Mouse (Mus musculus): Measurements from ENCODE around the gene Gfod2. TPM values are rescaled to one million over a fixed set of nuclear protein-coding genes. Genes with fewer than 3 reads are reported as not detected.

The Gfod2 gene
- total RNA-seq (2021) = 1 to 10 TPM; 3.6 to 3.7 TPM
- long read RNA-seq, experiment 1, full-length matches to known transcripts = 7 of 9 reads
- long read RNA-seq, experiment 1, partial matches to known transcripts = 0 of 9 reads
- long read RNA-seq, experiment 1, other reads (novel, unspliced or antisense) = 2 of 9 reads
- long read RNA-seq, experiment 2, full-length matches to known transcripts = 2 of 4 reads
- long read RNA-seq, experiment 2, partial matches to known transcripts = 0 of 4 reads
- long read RNA-seq, experiment 2, other reads (novel, unspliced or antisense) = 2 of 4 reads

GRCm38 (mm10) chr8:105758277-105759108, at the start of gene Gfod2:
Gfod2 (minus strand) TSS chr8:105758664.
- intact Hi-C loops (cut with DNase I) = loop anchor here (5.0 kb wide), 1 partner anchor 46 kb away; no protein-coding TSS in a partner anchor
- peak; percentile 99 for DNase-seq

GRCm38 (mm10) chr8:105807766-105808165, 49.3 kb upstream of the Gfod2 start:
- no peak for DNase-seq
- intact Hi-C loops (cut with DNase I) = no loop called here

- intact Hi-C loops (cut with DNase I) = no loop called here
- DNase-seq = no peak
Observed at GRCm38 (mm10) chr8:105805964-105806363, 47.5 kb upstream of the Gfod2 start.

GRCm38 (mm10) chr8:105805346-105805745, 46.9 kb upstream of the Gfod2 start:
- intact Hi-C loops (cut with DNase I) = no loop called here
- no peak for DNase-seq

GRCm38 (mm10) chr8:105804797-105805196, 46.3 kb upstream of the Gfod2 start:
- no peak for DNase-seq
- intact Hi-C loops (cut with DNase I) = no loop called here

- DNase-seq = no peak
- intact Hi-C loops (cut with DNase I) = no loop called here
Observed at GRCm38 (mm10) chr8:105801153-105801904, 42.9 kb upstream of the Gfod2 start.

- intact Hi-C loops (cut with DNase I) = no loop called here
- DNase-seq = peak; percentile 80 to 86
Observed at GRCm38 (mm10) chr8:105799091-105799812, 40.8 kb upstream of the Gfod2 start.

- intact Hi-C loops (cut with DNase I) = no loop called here
- DNase-seq = no peak
Observed at GRCm38 (mm10) chr8:105798408-105798807, 39.9 kb upstream of the Gfod2 start.

GRCm38 (mm10) chr8:105795785-105796184, 37.3 kb upstream of the Gfod2 start:
- DNase-seq = no peak
- intact Hi-C loops (cut with DNase I) = no loop called here

- intact Hi-C loops (cut with DNase I) = no loop called here
- DNase-seq = no peak
Observed at GRCm38 (mm10) chr8:105794009-105794598, 35.6 kb upstream of the Gfod2 start.

- intact Hi-C loops (cut with DNase I) = no loop called here
- no peak for DNase-seq
Observed at GRCm38 (mm10) chr8:105793331-105793730, 34.9 kb upstream of the Gfod2 start.

- DNase-seq = no peak
- intact Hi-C loops (cut with DNase I) = no loop called here
Observed at GRCm38 (mm10) chr8:105789626-105790025, 31.2 kb upstream of the Gfod2 start.

GRCm38 (mm10) chr8:105788927-105789326, 30.5 kb upstream of the Gfod2 start:
- intact Hi-C loops (cut with DNase I) = loop anchor here (1.0 kb wide), 1 partner anchor 76 kb away; no protein-coding TSS in a partner anchor
- no peak for DNase-seq

GRCm38 (mm10) chr8:105788241-105788640, 29.8 kb upstream of the Gfod2 start:
- intact Hi-C loops (cut with DNase I) = loop anchor here (1.0 kb wide), 1 partner anchor 75 kb away; no protein-coding TSS in a partner anchor
- peak; percentile 48 to 63 for DNase-seq

GRCm38 (mm10) chr8:105780298-105780697, 21.8 kb upstream of the Gfod2 start:
- intact Hi-C loops (cut with DNase I) = no loop called here
- no peak for DNase-seq

- intact Hi-C loops (cut with DNase I) = no loop called here
- no peak for DNase-seq
Observed at GRCm38 (mm10) chr8:105777833-105778232, 19.4 kb upstream of the Gfod2 start.

- intact Hi-C loops (cut with DNase I) = no loop called here
- DNase-seq = no peak
Observed at GRCm38 (mm10) chr8:105774498-105774897, 16.0 kb upstream of the Gfod2 start.

GRCm38 (mm10) chr8:105773441-105773861, 15.0 kb upstream of the Gfod2 start:
- intact Hi-C loops (cut with DNase I) = no loop called here
- no peak for DNase-seq

GRCm38 (mm10) chr8:105771398-105772175, 13.1 kb upstream of the Gfod2 start:
- DNase-seq = no peak
- intact Hi-C loops (cut with DNase I) = no loop called here

Data from heart, postnatal 14 days (tissue).